Mouse (Mus musculus): Measurements from ENCODE around the gene Rcan2.

The Rcan2 gene

GRCm38 (mm10) chr17:44023842-44024241 lies 222.7 kb downstream of the Rcan2 start:
- no peak for DNase-seq (ENCODE audit: low spot score)

GRCm38 (mm10) chr17:44025011-44025410 lies 223.9 kb downstream of the Rcan2 start:
- DNase-seq (ENCODE audit: low spot score), result no peak

- DNase-seq (ENCODE audit: low spot score), result no peak
These were observed 224.8 kb downstream of the Rcan2 start for GRCm38 (mm10) chr17:44025935-44026334.

- no peak for DNase-seq (ENCODE audit: low spot score)
These were observed 225.2 kb downstream of the Rcan2 start for GRCm38 (mm10) chr17:44026378-44026777.

- DNase-seq (ENCODE audit: low spot score), result no peak
These were observed 225.6 kb downstream of the Rcan2 start for GRCm38 (mm10) chr17:44026786-44027185.

- no peak for DNase-seq (ENCODE audit: low spot score)
These were observed 226.2 kb downstream of the Rcan2 start for GRCm38 (mm10) chr17:44027311-44027710.

GRCm38 (mm10) chr17:44029616-44030015 lies 228.5 kb downstream of the Rcan2 start:
- no peak for DNase-seq (ENCODE audit: low spot score)

GRCm38 (mm10) chr17:44030776-44031587 lies 229.8 kb downstream of the Rcan2 start:
- DNase-seq (ENCODE audit: low spot score), result no peak

GRCm38 (mm10) chr17:44035005-44035404 lies 233.9 kb downstream of the Rcan2 start:
- no peak for DNase-seq (ENCODE audit: low spot score)

GRCm38 (mm10) chr17:44038656-44039055 lies 237.5 kb downstream of the Rcan2 start:
- no peak for DNase-seq (ENCODE audit: low spot score)

- DNase-seq (ENCODE audit: low spot score), result no peak
These were observed 239.3 kb downstream of the Rcan2 start for GRCm38 (mm10) chr17:44040449-44040848.

GRCm38 (mm10) chr17:44042301-44042700 lies 241.2 kb downstream of the Rcan2 start:
- no peak for DNase-seq (ENCODE audit: low spot score)

GRCm38 (mm10) chr17:44042861-44043260 lies 241.7 kb downstream of the Rcan2 start:
- no peak for DNase-seq (ENCODE audit: low spot score)

GRCm38 (mm10) chr17:44053427-44053826 lies 252.3 kb downstream of the Rcan2 start:
- DNase-seq (ENCODE audit: low spot score), result no peak

GRCm38 (mm10) chr17:44057123-44057522 lies 256.0 kb downstream of the Rcan2 start:
- no peak for DNase-seq (ENCODE audit: low spot score)

GRCm38 (mm10) chr17:44058145-44058544 lies 257.0 kb downstream of the Rcan2 start:
- no peak for DNase-seq (ENCODE audit: low spot score)

- DNase-seq (ENCODE audit: low spot score), result no peak
These were observed 259.6 kb downstream of the Rcan2 start for GRCm38 (mm10) chr17:44060781-44061180.

GRCm38 (mm10) chr17:44061289-44061890 lies 260.2 kb downstream of the Rcan2 start:
- DNase-seq (ENCODE audit: low spot score), result no peak

GRCm38 (mm10) chr17:44068876-44069275 lies 267.7 kb downstream of the Rcan2 start:
- no peak for DNase-seq (ENCODE audit: low spot score)

GRCm38 (mm10) chr17:44071680-44072079 lies 270.5 kb downstream of the Rcan2 start:
- no peak for DNase-seq (ENCODE audit: low spot score)

GRCm38 (mm10) chr17:44075601-44076000 lies 274.4 kb downstream of the Rcan2 start:
- DNase-seq (ENCODE audit: low spot score), result no peak

GRCm38 (mm10) chr17:44076051-44076680 lies 275.0 kb downstream of the Rcan2 start:
- DNase-seq (ENCODE audit: low spot score), result no peak
